Mouse (Mus musculus) gastrocnemius, postnatal 4 days (tissue): ENCODE measurements around the gene Smtn. TPM values are rescaled to one million over a fixed set of nuclear protein-coding genes. Genes with fewer than 3 reads are reported as not detected.

Source experiments
- DNase-seq, 2 experiments: peaks; one replicate each; pipeline ENCODE4 v3.0.0; 2021 to 2022; ENCODE audit warnings: low spot score in 2 of 2, mixed read lengths in 2 of 2
- total RNA-seq, 2 experiments: library from RNA; stranded (reverse); gene quantifications; 2 replicates each; pipeline ENCODE4 v1.2.3; 2021

Smtn gene
- total RNA-seq, 2 experiments from 2014 or later, result 283 to 313 TPM

DNA sequence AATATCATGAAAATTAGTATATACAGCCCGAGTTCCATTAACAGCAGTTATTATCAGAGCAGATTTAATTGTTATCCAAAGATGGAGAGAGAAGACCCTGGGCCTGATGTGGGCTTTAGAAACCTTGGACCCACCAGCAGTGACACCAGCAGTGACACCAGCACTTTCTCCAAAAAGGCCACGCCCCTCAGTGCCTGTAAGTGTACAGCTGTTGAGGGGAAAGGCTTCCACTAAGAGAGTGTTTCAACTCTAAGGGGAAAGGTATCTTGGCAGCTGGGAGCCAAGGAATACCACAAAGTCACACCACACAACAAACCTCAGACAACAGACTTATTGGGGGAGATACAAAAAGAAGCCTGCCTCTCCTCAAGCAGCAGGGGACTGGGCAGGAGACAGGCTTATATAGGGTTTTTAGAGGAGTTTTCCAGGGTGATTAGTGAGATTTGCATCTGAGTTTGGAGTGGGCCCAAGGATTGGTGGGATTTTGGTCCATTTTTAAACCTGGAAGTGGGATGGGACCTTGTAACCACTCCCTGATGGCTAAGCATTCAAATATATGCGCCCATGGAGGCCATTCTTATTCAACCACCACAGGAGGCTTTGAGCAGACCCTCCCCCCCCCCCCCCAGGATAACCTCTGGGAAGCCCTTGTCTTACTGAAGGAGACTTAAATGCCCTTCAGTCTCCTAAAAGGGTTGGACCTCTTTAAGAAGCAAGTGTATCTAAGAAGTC, 8.3 kb upstream of the Smtn start:
- no peak for DNase-seq

DNA sequence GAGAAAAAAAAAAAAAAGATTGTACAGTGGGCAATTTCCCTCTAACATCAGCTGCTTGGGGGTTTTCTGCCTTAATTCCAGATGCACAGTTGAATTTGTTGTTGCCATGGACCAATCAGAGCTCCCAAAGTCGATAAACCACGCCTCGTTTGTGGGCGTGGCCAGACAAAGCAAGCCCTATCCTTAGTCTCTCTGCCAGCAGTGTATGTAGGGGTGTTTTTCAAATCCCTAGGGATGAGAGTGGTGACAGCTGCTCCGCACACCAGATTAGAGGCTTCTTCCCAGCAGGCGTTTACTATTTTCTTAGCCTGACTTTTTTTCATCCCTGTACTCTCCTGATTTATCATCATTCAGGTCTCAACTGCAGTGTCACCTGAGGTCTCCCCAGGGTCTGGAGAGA, 7.6 kb upstream of the Smtn start:
- no peak for DNase-seq

DNA sequence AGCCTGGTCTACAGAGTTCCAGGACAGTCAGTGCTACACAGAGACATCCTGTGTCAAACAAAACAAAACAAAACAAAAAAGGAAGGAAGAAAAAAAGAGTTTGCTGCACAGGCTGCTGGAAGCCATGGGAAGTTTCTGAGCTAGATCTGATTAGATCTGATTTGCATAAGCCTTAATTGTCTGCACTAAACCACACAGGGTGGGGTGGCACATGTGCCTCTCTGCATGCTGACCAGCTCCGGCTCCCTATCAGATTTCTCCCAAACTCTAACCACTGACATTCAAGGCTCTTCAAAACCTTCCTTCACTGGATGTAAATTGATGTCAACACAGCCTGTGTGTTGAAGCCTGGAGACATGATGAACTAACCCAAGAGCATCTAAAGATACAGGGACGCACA, 6.6 kb upstream of the Smtn start:
- no peak for DNase-seq

DNA sequence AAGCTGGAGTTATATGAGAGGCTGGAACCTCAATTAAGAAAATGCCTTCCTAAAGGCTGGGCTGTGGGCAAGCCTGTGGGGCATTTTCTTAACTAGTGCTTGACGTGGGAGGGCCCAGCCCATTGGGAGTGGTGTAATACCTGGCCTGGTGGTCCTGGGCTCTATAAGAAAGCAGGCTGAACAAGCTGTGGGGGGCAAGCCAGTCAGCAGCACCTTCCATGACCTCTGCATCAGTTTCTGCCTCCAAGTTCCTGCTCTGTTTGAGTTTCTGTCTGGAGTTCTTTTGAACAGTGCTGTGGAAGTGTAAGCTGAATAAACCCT, 5.8 kb upstream of the Smtn start:
- DNase-seq, result no peak

DNA sequence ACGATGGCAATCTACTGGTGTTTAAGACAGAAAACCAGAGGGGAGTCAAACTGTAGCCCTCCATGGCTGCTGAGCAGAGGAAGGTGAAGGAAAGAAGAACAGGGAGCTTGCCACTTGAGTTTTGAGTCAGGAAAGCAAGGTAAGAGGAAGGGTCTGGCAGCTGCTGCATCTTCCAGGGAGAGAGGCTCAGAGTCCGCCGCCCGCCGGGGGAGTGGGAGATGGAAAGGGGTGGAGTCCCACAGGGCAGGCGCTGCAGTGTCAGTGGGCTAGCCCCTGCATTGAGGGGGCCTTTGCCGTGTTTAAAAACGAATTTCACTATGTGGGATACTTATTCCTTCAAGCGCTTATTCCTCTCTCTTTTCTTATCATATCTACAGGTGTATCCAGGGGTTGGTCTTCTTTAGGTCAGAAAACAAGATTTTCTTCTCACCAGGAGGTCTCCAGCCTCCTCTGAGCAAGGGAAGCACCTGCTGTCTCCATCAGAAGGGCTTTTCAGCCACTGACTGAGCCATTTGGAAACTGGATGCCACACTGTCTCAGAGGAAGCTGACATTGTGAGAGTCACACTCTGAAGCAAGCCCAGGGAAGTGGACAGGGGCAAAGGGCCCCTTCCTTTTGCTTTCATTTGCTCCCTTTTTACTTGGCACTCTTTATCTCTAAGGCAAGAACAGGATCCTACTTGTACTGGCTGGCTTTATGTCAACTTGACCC, 5.3 kb upstream of the Smtn start:
- no peak for DNase-seq

DNA sequence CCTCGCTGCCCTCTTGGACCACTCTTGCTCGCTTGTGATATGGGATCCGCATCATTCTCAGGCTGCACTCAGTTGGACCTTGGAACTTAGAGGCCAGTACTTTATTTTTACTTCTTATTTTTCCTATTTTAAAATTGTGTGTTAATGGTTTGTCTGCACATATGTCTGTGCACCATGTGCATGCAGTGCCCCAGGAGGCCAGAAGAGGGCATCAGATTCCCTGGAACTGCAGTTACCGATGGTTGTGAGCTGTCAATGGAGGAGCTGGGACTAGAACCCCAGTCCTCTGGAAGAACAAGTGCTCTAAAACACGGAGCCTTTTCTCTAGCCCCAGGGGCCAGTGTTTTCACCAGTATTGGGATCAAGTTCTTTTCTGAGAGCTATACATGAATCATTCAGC, 4.0 kb upstream of the Smtn start:
- no peak for DNase-seq

DNA sequence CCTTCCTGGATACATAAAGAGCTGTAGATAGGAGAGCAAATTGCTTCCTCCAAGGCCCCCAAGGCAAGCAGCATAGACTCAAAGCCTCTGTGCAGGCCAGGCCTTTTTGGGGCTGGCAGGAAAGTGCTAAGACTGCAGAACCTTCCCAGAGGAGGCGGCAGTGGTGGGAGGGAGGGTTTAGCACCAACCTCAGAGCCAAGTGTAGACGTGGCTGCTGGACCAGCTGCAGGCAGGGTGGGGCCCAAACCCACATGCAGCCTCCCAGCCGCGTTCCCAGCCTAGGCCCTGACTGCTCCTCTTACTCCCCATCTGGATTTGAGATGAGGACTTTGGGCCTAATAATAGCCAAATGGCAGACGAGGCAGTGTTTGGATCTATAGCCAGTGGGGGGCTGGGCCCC, 2.6 kb upstream of the Smtn start:
- DNase-seq, result peak; percentile 73 to 87

DNA sequence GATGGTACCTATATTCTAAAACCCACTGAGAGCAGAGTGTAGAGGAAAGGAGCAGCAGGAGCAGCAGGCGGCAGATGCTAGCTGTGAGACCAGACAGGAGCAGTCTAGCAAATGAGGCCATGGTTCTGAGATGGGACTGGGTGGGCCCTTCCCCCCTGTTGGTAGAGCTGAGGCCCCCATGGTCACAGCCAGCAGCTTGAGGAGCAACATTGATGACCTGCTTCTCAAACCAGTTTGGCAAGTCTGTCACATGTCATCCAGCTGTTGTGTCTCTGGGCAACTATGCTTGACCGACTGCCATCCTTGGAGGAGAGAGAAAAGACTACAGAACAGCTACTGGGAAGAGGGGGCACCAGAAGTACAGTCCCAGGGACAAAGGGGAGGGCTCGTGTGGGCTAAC, 1.5 kb upstream of the Smtn start:
- DNase-seq, result no peak

DNA sequence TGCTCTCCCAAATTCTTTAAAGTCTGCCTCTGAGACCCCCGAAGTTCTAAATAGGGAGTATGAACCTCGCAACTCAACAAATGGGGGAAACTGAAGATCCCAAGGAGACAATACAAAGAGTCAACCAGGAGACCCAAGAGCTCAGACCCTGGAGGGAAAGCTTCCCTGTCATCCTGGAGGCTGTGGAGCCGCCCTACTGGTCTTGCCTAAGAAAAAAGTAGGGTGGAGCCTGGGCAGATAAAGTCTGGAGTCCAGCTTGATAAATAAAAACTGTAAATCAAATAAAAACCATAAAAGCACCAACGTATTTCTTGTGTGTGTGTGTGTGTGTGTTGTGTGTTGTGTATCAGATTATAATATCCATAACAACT, 601 bp downstream of the Smtn start:
- DNase-seq, result no peak

DNA sequence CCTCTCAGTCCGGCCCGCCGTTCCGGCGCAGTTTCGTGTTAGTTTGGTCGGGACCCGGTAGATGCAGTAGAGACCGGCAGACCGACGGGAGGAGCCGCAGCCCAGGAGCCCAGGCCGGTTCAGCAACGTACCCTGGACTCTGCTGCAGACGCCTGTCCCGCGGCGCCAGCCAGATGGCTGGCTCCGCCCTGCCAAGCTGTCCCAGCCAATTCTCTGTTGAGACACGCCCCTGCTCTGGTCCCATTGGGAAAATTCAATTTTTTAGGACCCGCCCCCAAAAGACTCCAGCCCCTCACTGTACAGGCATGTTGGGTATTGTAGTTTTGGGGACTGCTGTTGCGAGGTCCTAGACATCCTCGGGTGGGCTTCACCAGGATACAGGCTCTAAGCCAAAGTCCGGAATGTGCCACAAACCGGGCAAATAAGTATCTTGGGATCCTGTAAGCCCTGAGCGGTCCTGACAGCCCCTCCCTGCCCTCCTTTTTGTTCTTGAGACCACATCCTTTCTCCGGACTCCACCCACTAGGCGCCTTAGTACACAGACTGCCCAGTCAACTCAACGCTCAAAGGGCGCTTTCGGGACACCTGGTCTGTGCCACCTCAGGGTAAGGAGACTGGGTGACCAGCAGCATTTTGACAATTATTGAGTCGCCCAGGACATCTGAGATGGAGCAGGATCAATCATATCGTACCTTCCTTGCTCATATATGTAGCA, 1.1 kb downstream of the Smtn start:
- peak; percentile 76 to 89 for DNase-seq

DNA sequence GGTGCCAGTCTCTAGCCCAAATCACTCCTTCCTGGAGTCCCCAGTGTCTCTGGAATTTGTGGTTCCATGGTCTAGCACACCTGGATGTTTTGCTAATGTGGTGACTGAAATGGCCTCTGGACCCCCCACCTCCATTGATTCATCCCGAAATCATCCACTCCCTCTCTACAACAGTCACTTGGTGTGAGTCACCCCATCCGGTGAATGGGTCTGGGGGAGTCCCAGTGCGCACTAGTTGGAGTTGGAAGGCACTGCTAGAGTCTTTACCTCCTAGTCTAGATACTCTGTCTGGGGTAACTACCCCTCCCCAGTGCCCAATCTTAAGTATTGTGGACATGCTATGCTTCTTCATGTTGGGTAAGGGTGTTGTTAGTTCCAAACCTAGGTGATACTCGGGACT, 2.1 kb downstream of the Smtn start:
- no peak for DNase-seq

DNA sequence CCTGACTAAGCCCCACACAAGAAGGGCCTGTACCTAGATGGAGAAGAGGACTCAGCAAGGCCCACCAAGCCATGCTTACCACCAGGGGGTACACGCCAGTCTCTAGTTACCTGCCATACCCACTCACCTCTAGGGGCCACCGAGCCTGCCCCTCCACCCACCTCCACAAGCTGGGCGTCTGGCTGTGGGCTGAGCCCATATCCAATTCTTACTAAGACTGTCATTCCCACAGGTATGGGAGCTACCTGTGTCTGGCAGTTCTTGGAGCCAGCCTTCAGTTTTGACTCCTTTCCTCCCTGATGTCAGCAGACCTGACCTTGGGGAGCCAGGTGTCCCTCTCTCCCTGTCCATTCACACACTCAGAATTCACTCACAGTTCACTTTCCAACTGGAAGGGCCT, 2.7 kb downstream of the Smtn start:
- DNase-seq, result no peak

DNA sequence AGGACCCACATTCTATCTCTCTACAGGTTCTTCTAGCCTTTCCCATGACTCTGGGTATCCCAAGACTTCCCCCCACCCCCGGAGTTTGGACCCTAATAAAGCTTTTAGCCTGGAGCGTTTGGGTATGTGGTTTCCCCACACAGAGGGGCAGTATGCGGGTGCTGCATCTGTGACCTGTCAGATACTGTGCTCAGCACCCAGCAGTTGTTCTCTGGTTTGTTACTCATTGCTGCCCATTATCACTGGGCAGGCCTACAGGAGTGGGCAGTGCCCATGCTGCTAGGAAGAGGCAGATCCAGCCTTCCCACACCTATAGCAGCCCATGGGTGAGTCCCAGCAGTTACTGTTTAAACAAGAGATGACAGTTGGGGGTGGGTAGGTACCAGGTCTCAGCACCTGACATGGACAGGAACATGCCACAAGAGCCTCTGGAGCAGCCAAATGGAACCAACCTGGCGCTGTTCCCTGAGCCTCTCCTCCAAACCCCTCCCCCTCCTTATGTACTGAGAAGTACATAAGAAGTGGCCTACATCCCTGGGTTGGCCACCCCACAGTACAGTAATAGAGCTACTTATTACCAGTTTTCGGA, 3.6 kb downstream of the Smtn start:
- DNase-seq, result peak in 1 of 2 experiments; percentile 11

DNA sequence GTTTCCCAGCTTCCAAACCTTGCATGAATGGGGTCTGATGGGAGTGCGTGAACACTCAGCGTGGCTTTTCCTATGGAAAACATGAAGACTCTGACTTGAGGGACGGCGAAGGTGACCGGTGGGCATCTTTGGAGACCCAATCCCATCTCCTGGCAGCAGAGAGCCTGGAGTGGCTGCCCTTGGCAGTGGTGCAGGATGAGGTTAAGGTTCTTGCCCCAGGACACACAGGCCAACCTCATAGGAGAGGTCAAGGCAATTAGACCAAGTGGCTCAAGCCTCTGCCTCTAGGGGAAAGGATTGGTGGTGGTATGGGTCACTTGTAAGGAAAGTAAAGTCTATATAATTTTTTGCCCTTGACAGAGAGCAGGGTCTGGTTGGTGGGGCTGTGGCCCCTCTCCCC, 4.3 kb downstream of the Smtn start:
- no peak for DNase-seq

DNA sequence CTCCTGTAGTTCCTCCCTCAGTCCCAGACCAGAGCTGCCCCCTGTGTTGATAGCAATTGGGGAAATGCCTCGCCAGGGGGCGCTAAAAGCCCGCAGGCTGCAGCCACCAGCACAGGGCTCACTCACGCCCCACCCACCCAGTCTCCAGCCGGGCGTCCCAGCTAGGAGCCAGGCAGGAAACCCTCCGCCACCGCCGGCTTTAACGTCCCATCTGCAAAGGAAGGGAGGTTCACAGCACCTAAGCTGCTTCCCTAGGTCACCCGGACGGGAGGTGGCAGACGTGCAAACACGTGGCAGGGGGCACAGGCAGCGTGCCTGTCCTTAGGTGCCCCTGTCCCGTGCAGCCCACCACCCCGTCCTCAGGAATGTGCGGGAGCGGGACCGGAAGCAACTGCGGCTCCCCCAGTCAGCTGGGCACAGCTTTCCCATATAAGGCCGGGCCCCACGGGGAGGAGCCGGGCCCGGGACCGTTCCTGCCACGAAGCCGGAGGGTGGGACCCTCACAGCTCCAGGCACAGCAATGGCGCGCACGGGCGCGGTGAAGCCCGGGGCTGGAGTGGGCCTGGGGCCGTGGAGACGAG, 4.9 kb downstream of the Smtn start:
- DNase-seq, result peak; percentile 97 to 98

DNA sequence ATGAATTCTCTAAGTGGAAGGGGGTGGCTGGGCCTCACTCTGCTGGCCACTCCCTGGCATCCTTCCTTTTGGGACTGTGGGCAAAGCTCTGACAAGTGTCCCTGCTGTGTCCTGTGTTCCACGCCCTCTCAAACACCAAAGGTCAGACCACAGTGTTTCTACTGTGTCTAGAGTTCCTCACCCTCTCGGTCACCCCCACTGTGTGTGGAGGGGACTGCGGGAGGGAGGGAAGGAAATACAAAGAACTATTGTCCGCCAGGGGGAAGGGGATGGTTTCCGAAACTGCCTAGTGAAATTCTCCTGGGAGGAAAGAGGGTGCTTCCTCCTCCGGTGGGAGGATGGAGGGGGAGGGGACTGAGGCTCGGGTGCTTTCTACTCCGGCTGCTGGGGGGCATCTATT, 5.5 kb downstream of the Smtn start:
- no peak for DNase-seq

DNA sequence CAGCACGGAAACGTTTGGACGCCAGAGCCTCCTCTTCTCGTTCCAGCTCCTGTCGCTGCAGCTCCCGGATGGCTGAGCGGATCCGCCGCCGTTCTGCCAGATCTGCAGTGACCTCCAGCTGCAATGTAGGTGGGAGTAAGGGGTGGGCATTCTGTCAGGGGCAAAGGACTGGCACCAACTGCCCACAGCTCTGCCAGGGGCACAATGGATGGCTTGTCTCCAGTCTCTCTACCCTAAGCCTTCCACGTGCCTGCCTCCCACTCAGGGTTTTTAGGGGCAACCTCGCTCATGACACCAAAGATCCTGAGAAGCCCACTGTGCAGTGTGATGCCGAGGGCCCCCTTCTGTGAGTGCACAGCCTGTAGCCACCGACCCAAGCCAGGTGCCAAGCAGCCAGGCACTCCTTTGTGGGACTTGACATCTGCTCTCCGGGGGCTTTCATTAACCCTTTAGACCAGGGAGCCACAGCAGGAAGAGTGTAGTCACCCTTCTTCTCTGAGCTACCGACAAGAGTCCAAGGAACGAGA, 6.9 kb downstream of the Smtn start:
- no peak for DNase-seq

DNA sequence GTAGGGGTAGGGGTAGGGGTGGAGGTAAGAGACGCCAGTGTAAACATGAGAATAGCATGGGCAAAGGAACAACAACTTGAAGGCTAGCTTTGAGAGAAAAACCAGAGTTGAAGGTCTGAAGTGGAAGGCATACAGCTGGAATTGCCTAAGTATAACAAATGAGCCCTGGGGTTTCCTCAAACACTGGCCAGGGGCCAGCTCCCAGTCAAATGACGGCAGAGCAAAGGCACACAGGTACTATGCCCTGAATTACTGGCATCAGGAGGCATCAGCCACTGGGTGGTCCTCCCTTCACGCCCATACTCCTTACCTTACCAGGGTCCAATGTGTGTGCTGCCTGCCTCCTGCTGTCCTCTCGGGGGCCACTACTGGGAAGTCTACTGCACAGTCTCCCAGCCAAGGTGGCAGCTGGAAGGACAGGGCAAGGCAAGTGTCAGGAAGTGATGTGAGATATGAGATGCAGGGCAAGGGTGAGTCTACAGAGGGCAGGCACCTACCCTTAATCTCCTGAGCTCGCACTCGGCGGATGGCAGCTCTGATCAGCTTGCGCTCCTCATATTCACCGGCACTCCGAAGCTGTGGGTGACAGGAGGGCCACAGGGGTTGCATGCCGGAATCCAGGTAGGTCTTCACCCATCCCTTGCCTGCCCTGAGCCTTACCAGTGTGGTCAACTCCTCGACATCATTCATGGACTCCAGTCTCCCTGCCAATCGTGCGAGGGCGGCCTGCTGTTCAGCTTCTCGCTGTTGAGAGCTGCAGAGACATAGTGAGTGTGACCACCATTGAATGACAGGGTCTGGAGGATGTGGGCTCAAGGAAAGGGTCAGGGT, 8.1 kb downstream of the Smtn start:
- no peak for DNase-seq

DNA sequence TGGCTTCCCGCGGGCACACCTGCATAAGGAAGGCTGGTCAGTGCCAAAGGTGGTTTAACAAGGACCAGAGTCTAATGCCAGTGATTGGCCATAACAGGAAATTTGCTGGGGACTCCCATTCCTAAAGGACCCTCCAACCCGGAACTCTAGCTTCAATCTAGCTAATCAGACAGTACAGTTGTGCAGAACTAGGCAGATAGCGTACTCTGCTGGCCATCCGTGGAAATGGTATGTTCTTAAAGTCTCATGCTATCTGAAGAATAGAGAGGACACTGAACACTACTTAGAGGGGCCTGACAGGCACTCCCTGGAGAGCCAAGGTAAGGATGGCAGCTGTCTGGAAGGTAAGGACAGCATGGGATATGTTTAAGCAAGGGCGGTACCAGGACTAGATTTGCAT, 8.8 kb downstream of the Smtn start:
- peak in 1 of 2 experiments; percentile 6 for DNase-seq

DNA sequence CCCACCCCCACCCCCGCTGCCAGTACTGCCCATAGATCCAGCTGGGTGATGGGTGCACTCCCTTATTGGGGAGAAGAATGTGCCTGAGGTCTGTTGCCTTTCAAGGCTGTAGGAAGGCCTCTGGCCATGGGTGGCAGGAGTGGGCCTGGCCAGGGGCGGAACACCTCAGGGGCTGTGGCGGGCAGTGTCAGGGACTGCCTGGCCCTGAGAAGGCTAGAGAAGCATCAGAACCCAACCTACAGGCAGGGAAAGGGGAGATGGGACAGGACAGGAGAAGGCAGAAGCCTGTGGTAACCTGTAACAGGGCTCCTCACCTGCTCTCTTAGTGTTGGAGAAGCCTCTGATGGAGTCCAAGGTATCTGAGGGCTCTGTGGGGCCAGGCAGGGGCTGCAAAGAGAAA, 9.7 kb downstream of the Smtn start:
- no peak for DNase-seq
